Mouse (Mus musculus): ENCODE data around the gene Cwc22.

The Cwc22 gene

GRCm38 (mm10) chr2:77872676-77873075 is 73.5 kb downstream of the Cwc22 start:
- no peak for DNase-seq

GRCm38 (mm10) chr2:77871146-77871545 is 75.0 kb downstream of the Cwc22 start:
- no peak for DNase-seq

- peak; percentile 48 for DNase-seq
Measured at GRCm38 (mm10) chr2:77869729-77870280, 76.4 kb downstream of the Cwc22 start.

DNA sequence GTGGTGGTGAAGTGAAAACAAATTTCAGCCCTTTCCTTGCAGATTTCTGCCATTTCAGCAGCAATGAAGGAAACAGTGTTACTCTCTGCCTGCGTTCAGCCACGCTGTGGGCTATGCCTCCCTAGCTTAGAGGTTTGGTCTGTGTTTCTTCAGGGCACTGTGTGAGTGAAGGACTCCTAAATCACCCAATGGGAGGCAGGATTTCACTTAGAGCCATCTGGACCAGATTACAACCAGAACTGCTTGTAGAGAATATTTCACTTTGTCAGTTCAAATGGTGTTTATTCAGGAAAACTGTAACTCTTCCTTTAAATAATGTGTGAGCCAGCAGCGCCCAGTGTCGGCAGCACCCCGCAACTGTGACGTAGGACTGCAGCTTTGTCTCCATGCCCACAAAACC is 82.2 kb downstream of the Cwc22 start:
- no peak for DNase-seq

GRCm38 (mm10) chr2:77863522-77863921 is 82.7 kb downstream of the Cwc22 start:
- peak; percentile 76 for DNase-seq

DNA sequence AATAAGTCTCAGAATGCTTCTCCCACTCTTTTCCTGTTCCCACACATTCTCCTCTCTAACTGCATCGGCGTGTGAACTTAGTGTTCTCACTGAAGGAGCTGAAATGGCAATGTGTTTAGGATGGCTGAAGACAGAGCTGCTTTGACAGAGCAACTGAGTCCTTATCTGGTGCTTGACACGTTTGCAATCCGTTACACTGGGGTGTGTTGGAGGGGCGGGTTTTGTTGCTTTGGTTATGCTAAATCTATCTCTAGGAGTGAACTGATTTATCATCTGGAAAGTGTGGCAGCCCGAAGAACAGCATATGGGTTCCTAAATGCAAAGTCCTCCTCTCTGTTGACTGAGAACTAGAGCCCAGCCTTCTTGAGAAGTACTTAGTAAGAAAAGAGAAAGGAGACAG is 104.7 kb downstream of the Cwc22 start:
- DNase-seq, result peak; percentile 61

- no peak for DNase-seq
Measured at GRCm38 (mm10) chr2:77839587-77839986, 106.6 kb downstream of the Cwc22 start.

DNA sequence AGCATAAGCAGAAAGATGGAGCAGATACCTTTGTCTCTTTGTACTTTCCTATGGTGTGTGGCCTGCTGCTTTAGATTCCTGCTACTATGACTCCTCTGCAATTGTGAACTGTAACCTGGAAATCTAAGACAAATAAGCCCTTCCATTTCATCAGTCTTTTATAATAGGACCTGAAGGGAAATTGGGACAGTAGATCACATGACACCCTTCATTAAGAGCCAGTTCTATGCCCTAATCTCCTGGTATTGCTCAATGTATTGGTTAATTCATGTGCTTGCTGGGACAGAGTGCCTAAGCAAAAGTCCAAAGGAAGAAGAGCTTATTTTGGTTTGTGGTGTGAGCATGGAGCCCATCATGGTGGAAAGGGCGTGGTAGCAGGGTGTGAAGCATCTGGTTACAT is 107.5 kb downstream of the Cwc22 start:
- DNase-seq, result no peak

GRCm38 (mm10) chr2:77835781-77836180 is 110.4 kb downstream of the Cwc22 start:
- no peak for DNase-seq
